Mouse (Mus musculus) CD4-positive, CD25-positive, alpha-beta regulatory T cell (primary cell): ENCODE measurements around the gene 9030624G23Rik. TPM values are rescaled to one million over a fixed set of nuclear protein-coding genes. Genes with fewer than 3 reads are reported as not detected.

ENCODE experiments used
- polyA plus RNA-seq: library from polyadenylated mRNA; unstranded; fragments of 100-300 nt; shearing (Covaris generic); gene quantifications from one replicate; pipeline ENCODE4 v1.2.1, GENCODE M21; 2017

9030624G23Rik gene
- 0.34 TPM for polyA plus RNA-seq

GRCm38 (mm10) chr12:24097108-24097520 lies at the start of gene 9030624G23Rik:
TSS of gene 9030624G23Rik (minus strand) at chr12:24097246.

